Mouse (Mus musculus): ENCODE data around the gene Nsun2.
A peak's percentile ranks its signal among the peaks of the same experiment; 100 is the strongest.

Gene Nsun2

GRCm38 (mm10) chr13:69533405-69534333, at the start of gene Nsun2:
TSS of gene Nsun2 (plus strand) at chr13:69533746.
- peak; percentile 66 for DNase-seq

DNA sequence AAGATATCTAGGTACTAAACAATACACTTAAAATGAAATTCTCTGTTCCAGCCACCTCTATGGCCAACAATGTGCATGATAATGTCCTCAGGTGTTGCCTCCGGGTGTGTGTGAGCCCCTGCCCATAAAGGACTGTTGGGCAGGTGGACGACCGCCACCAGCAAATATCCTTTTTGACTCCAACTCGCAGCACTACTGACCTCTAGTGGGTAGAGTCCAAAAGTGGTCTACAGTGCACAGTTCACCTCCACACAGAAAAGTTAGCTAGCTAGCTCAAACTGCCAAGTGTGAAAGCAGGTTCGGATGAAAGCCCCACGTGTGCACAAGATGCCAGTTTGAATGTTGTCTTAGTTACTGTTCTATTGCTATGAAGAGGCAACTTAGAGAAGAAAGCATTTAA, 48.2 kb upstream of the Nsun2 start:
- no peak for DNase-seq

- no peak for DNase-seq
These were observed 47.7 kb upstream of the Nsun2 start for GRCm38 (mm10) chr13:69485833-69486232.

DNA sequence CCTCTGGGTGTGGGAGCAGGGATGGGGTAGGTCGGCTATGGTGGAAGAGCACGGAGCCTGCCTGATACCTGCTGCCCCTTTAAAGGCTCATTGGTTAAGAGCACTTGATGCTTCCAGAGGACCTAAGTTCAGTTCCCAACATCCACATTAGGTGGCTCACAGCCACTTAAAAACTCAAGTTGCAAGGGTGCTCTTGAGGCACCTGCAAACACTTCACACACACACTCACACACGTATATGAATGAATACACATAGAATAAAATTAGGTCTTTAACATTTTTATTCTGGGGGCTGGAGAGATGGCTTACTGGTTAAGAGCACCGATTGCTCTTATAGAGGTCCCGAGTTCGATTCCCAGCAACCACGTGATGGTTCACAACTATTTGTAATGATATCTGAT, 46.4 kb upstream of the Nsun2 start:
- DNase-seq, result no peak

DNA sequence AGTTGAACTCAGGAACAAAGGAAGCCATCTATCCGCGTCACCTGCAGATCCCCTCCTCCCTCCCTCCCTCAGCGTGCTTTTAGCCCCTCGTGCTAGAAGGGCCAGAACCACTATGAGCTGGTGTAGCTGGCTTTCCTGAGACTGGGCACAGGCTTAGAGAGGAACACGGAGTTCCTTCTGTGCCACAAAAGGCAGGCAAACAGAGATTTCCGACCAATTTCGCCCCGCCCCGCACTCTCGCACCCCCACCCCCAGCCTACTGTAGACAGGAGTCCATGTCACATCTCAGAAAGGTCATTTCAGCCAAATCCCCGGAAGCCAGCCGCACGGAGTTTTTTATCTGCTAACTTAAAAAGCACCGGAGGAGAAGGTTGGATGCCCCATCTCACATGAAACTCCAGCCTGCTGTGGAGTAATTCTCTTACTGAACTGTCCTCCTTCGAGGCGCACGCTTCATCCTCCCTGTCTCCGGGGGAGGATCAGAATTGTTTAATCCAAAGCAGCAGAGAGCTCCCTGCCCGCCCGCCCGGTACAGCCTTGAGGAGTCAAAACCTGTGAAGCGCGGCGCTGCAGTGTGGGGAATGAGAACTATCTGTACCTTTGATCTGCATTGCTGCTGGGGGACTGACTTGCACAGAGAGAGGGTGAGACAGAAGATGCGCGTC, 45.8 kb upstream of the Nsun2 start:
- DNase-seq, result no peak

- no peak for DNase-seq
These were observed 44.8 kb upstream of the Nsun2 start for GRCm38 (mm10) chr13:69488565-69489255.

- no peak for DNase-seq
These were observed 43.8 kb upstream of the Nsun2 start for GRCm38 (mm10) chr13:69489777-69490176.

DNA sequence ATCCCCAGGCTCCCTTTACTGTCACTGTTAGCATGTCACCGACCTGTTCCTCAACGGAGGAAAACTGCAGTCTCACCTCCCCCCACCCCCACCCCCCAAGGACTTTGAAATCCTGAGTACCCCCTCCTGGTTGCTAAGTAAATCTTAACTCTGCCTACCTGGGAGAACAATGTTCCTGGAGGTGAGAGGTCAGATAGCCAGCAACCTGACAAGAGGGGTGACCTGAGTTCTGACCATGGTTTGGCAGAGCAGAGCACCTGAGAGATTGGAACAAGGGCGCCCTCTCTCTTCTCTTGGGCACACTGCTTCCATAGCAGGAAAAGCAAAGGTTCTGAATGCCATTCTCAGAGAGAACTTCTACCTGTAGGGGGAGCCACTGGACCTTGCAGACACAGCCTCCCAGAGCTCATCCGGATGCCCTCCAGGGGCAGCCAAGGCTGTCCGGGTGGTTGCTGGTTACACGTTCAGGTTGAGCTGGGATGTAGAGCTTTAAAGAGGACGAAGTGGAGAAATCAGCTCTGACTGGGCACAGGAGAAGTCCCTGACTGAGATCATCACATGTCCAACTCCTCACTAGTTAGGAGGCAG, 40.6 kb upstream of the Nsun2 start:
- peak; percentile 62 for DNase-seq

GRCm38 (mm10) chr13:69498276-69498675, 35.3 kb upstream of the Nsun2 start:
- no peak for DNase-seq

DNA sequence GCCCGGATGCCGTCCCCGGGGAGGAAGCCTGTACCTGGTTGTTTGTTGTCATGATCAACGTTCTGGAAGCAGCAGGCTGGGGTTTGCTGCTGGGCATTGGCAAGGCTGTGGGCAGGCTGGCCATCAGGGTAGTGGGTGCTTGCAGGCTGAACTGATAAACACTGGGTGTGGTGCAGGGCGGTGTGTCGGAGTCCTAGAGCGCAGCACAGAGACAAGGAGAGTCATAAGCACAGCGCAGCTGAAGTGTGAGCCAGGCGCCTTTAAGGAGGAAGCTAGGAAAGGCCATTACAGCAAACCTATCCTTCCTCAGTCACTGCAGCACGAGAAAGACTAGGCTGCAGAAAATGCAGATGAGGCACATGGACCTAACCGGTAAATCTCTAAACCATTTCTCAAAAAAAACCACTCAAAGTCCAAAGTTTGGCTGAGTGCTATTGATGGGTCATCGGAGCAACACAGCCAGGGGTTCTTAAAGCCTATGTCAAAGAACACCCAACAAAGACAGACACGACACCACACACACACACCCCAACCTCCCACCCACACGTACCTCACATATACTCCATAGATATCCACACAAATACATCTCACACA, 31.3 kb upstream of the Nsun2 start:
- DNase-seq, result no peak

DNA sequence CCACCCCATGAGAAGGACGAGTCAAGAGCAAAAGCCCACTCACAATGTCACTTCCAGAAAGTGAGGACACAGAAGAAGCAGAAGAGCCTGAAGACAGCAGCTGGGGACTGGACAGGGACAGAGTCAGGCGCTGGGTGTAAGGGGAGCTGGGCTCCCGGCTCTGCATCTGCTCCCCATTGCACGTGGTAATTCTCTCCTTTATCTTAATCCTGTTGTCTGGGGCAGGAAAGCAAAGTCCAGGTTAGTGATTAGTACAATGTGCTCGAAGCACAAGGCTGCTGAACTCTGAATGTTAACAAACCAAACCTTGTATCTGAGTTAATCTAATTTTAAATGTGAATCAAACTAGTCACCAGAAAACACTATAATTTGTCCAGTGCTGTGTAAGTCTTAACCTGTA, 30.7 kb upstream of the Nsun2 start:
- no peak for DNase-seq

DNA sequence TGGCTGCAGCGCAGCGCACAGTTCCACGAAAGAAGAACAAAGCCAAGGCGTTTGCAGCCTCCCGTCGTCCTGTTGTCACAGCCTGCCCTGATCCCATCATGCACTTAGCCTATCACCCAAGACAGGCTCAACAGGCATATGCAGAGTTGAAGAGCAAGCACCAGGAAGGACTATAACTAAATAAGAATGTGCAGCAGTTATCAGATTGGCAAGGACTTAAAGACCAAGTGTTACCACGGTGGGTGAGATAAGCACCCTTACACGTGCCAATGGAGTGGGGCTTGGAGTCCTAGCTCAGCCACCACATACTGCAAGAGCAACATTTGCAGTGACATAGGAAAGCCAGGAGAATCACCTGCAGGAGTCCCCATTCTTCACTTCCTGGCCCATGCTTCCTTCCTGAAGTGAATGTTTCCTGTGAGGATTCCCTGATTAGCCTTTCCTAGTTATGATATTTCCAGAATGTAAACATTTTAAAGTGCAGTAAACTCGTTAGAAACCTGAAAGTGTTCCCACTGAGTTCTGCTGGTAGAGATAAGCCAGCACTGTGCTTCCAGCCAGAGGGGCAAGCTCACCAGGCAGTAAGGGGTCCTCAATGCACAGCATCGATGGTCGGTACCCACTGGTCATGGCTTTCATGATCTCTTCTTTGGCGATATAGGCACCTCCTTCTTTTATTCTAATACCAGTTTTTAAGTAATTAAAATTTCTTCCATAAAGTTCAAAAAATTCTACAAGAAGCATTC, 27.0 kb upstream of the Nsun2 start:
- DNase-seq, result no peak

DNA sequence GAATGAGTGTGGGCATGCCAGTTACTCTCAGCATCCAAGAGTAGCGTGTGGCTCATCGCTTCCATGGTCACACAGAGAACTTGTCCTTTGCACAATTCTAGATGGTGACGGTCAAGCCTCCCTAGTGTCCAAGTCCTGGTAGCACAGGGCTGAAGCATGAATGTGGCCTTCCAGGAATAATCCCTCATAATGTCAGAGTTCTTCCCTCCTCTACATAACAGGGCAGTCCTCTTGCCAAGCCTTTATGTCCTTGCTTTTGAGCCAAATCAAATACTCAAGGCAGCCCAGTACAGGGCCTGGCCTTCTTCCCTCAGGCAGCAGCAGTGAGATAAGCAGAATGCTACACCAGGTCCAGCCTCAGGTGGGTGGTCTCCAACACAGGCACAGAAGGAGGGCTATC, 25.9 kb upstream of the Nsun2 start:
- no peak for DNase-seq

- no peak for DNase-seq
These were observed 23.9 kb upstream of the Nsun2 start for GRCm38 (mm10) chr13:69509391-69510244.

GRCm38 (mm10) chr13:69515091-69515490, 18.5 kb upstream of the Nsun2 start:
- no peak for DNase-seq

- no peak for DNase-seq
These were observed 16.1 kb upstream of the Nsun2 start for GRCm38 (mm10) chr13:69517445-69517844.

GRCm38 (mm10) chr13:69519137-69519536, 14.4 kb upstream of the Nsun2 start:
- DNase-seq, result no peak

DNA sequence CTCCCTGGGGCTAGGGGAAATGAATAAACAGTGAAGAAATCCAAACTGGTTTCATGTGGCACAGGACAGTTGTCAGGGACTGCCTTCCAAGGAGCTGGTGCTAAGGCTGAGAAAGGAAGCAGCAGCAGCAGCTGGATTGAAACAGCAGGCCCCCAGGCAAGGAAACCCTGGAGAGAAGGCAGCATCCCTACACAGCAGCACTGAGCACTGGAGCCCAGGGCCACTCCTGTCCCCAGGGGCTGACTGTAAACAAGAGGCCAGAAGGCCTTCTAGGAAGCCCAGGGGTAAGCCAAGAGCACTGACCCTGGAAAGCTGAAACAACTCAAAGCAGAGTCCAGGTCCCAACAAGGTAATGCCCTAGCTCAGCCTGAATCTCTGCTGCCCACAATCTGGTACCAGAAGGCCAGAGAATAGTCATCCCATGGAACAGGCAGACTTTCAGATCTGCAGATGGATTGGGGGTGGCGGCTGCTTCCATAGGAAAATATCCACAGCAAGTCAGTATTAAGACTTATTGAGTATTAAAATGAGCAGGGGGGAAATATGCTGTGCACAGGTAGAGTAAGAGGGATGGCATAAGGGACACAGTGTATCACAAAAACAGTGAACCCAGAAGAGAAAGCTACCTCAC, 11.3 kb upstream of the Nsun2 start:
- no peak for DNase-seq

GRCm38 (mm10) chr13:69523444-69524157, 9.9 kb upstream of the Nsun2 start:
- no peak for DNase-seq

GRCm38 (mm10) chr13:69524158-69524530, 9.4 kb upstream of the Nsun2 start:
- no peak for DNase-seq
